In the genomic region with DNA sequence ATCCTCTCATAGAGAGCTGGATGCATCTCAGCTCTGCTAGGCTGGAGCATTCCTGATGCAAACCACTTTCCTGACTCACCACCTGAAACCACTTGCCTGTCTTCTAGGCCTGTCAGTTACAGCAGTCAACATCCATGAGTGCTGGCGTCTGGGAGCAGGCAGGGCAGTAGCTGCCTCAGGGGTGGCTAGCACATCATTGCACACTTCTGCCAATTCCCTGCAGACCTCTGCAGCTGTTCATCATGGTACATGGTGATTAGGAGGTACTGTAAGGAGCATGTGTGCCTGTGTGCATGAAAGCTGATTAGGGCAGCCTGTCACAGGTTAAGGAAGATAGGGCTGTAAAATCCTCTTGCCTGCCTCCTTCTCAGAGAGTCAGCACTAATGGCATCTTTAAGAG, we compare ENCODE assay signal across 11 mouse cellular contexts.
DNase-seq lines count a peak whose midpoint lies in the region; ATAC-seq and TF ChIP-seq lines count a peak whose summit lies in the region.
"Had no signal": no experiment of that assay in that cellular context is flagged by ENCODE, and none has a peak within 500 bp of the region (broad histone marks: within the 10 kb centered on the region; RNA-seq: fewer than 3 reads in every experiment).

No protein-coding gene starts in this region.

- no peak overlapping the region for H3K4me2 ChIP-seq in midbrain, embryonic 15.5 days
- H3K4me2 ChIP-seq: embryonic facial prominence, embryonic 13.5 days; heart, embryonic 12.5 days had no signal

- 0 out of 2 replicates have a peak overlapping the region, but pooled peaks have one; percentile 36 for H3K27ac ChIP-seq in midbrain, embryonic 15.5 days
- no peak overlapping the region for H3K27ac ChIP-seq in heart, adult 2 months
- H3K27ac ChIP-seq: embryonic facial prominence, embryonic 13.5 days had no signal

- no peak overlapping the region for H3K4me3 ChIP-seq in midbrain, embryonic 15.5 days
- H3K4me3 ChIP-seq in heart, adult 2 months: no peak overlapping the region
- H3K4me3 ChIP-seq: embryonic facial prominence, embryonic 13.5 days; heart, embryonic 12.5 days had no signal

- TF ChIP-seq EP300 in heart, adult 2 months (IDR thresholded peaks at IDR 0.05; ENCODE audit: insufficient read depth, low read depth, low read length): no peak

- H3K79me2 ChIP-seq in heart, adult 2 months (replicated peaks; ENCODE audit: control insufficient read depth, insufficient read depth, low read length): 0 out of 2 replicates have a peak, but pooled peaks cover 2% of the 10 kb centered on the region

- H3K9ac ChIP-seq in midbrain, embryonic 15.5 days: no peak overlapping the region
- H3K9ac ChIP-seq in heart, adult 2 months (ENCODE audit: low read depth, low read length): no peak overlapping the region
- H3K9ac ChIP-seq: embryonic facial prominence, embryonic 13.5 days; heart, embryonic 12.5 days had no signal

- peaks cover 16% of the 10 kb centered on the region for H3K4me1 ChIP-seq in midbrain, embryonic 15.5 days
- peaks cover 2% of the 10 kb centered on the region for H3K4me1 ChIP-seq in heart, adult 2 months (ENCODE audit: control insufficient read depth, insufficient read depth, low read length)

- peak; percentile 92 for ATAC-seq in erythroblast, adult 5-6 weeks (replicated peaks; ENCODE audit: low FRiP score, poor library complexity, severe bottlenecking)
- peak; percentile 87 for ATAC-seq in midbrain, embryonic 15.5 days (replicated peaks)

- 27% methylated on average over 1 of the region's 1 CpGs for WGBS in midbrain, embryonic 15.5 days
- WGBS in heart, adult 2 months: 81% methylated on average over 1 of the region's 1 CpGs

- DNase-seq in NIH3T3 (ENCODE audit: low read depth) (peak; percentile 67), liver (peak; percentile 48)
- DNase-seq in left cerebral cortex, postnatal 25 days (ENCODE audit: low spot score in 2 of 2): no peak
- DNase-seq in adrenal gland, postnatal 4 days (ENCODE audit: low spot score in 2 of 2): no peak
- no peak for DNase-seq in heart, postnatal 14 days
- DNase-seq in heart, adult 2 months: no peak
- DNase-seq: kidney, postnatal 4 days had no signal

- no peaks in the 10 kb centered on the region for H3K27me3 ChIP-seq in midbrain, embryonic 15.5 days (replicated peaks)
- no peaks in the 10 kb centered on the region for H3K27me3 ChIP-seq in heart, adult 2 months (ENCODE audit: control insufficient read depth, insufficient read depth, low read length)
- H3K27me3 ChIP-seq: embryonic facial prominence, embryonic 13.5 days; heart, embryonic 12.5 days had no signal

- no peak for TF ChIP-seq POLR2A in heart, adult 2 months (IDR thresholded peaks at IDR 0.05; ENCODE audit: insufficient read depth, low read depth, low read length)

- H3K9me3 ChIP-seq in midbrain, embryonic 15.5 days: no peaks in the 10 kb centered on the region
- H3K9me3 ChIP-seq: embryonic facial prominence, embryonic 13.5 days; heart, embryonic 12.5 days had no signal

- H3K36me3 ChIP-seq in midbrain, embryonic 15.5 days (replicated peaks): no peaks in the 10 kb centered on the region
- H3K36me3 ChIP-seq in heart, adult 2 months (ENCODE audit: control insufficient read depth, insufficient read depth, low read length): no peaks in the 10 kb centered on the region

- TF ChIP-seq CTCF in heart, adult 2 months (IDR thresholded peaks at IDR 0.05): no peak

- intact Hi-C loops in left cerebral cortex, postnatal 25 days (cut with DNase I): no loop called here
- intact Hi-C loops in heart, postnatal 14 days (cut with DNase I): no loop called here
- intact Hi-C loops in heart, adult 2 months (cut with DNase I): no loop called here

Comparison
In these comparisons a context has a peak if more than half of its experiments do, and no peak if none do; other contexts are left out.
1. DNase-seq: peak in NIH3T3 (single experiment) and liver (single experiment); none in left cerebral cortex, postnatal 25 days (0 of 2), adrenal gland, postnatal 4 days (0 of 2), heart, postnatal 14 days (0 of 2) and heart, adult 2 months (0 of 2).